Mouse (Mus musculus) retina, embryonic 14.5 days (tissue): ENCODE data around the gene Kif1c.

Source experiments
- DNase-seq: peaks from one replicate; pipeline ENCODE4 v3.0.0-alpha.2; 2015; ENCODE audit warnings: low spot score

Gene Kif1c

DNA sequence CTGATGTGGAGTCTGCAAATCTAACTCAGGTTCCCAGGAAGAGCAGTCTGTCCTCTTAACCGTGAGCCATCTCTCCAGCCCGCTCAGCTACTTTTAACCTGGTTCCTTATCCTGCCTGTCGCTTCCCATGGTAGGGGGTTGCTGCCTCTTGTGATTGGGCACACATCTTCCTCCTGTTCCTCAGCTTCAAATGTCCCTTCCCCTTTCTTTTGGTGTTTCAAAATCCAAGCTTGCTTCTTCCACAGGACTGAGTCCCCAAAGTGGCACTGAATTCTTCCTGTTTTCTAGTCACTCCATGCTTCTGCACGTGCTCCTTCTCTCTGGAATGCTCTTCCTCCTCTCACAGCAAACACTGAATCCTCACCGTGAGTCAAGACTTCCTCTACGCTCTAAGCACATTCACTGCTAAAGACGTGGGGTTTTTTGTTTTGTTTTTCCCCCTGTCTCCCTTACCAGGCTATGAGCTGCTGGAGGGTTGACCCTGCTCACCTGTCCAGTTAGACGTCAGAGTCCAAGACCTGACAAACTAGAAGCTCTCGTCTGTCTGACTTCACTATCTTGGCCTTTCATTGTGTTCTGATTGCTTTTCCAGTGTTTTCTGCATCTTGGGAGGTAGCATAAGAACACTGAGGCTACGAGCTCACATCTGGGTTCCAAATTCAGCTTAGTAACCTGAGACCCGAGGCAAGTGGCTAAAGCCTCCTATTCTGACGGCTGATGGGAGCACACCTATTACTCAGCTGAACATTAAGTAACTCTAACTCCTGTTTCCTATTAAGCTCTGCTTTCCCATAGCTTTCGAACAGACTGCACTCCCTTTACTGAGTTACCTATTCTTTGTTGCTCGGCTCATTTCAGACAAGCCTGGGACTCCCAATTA lies 32.8 kb upstream of the Kif1c start:
- DNase-seq, result no peak

DNA sequence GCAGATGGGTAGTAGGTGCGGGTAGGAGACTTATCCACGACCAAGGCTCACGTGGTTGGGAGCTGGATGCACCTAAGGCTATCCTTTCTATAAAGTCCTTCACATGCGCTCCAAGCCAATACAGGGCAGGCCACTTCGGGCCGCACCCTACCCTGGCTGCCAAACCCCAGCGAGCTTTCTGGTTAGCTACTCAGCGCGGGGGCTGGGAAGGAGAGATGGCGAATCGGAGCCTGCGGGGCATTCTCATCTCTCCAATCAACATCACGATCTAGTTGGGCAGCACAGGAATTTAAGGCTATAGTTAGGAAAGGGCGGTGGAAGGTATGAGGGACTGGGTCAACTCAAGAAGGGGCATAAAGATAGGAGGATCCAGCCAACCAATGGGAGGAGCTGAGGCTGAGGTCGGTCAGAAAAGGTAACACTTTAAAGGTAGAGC lies 32.0 kb upstream of the Kif1c start:
- no peak for DNase-seq

DNA sequence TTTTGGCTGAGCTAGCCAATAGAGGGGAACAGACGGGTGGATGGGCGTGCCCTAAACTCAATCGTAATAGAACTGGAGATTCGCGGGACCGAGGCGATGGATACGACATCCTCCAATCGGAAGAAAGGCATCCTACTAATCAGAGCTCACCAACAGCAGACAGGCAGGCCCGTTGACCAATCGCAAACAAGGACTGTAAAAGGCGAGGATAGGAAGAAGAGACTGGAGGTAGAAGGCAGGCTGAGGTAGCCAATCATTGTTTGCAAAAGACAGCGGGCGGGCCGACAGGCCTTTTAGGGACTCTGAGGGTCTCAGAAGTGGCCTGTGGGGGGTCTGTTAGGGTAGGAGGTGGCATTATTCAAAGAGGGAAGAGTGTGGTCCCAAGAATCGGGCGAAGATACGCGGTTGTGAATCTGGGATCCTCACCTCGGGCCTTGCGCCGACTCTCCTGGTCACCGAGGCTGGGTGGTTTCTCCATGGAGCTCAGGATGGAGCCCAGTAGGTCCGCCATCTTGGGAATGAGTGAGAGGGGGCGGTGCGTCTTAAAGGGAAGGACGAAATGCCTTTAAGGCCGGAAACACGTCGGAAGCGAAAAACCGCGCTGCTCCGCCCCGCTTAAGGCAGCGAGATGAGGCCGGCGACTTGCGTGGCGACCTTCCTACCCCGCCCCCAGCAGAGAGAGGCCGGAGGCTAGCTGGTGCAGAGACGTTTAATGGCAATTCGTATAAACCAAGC lies 31.4 kb upstream of the Kif1c start, which contains the start of gene Spag7:
Gene Spag7, minus strand, starts transcription at position 646 of the 735 bp plus-strand sequence.
- DNase-seq, result peak; percentile 98

DNA sequence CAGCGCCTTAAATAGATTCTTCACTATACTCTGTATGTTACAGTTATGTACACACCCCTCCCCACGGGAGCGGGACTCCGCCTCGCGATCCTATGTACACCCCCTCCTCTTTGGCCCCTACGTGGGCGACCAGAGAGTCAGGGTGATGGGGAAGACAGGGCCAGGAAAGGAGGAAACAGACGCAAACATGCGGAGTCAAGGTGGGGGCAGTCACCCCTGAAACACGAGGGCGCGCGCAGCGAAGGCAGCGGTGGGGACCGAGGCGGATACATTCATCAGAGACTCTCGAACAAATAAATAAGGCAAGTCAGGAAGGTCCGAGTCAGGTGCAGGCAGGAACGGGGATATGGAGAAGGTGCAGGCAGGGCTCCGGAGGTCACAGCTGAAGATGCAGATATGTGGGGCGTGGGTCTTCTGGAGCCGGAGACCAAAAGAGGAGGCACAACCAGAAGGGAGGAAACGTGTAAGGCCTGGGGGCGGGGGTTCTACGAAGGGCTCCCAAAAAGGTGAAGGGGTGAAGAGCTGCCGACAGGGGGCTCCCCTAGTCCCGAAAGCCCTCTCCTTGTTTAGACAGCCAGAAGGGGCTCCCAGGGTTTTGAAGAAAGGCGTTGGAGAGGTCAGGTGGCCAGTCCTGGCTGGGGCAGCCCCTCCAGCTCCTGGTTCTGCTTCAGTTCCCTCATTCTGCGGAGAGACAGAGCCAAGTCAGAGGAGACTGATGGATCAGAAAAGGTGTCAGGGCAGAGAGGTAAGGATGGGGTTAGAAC lies 30.6 kb upstream of the Kif1c start:
- DNase-seq, result peak; percentile 85

DNA sequence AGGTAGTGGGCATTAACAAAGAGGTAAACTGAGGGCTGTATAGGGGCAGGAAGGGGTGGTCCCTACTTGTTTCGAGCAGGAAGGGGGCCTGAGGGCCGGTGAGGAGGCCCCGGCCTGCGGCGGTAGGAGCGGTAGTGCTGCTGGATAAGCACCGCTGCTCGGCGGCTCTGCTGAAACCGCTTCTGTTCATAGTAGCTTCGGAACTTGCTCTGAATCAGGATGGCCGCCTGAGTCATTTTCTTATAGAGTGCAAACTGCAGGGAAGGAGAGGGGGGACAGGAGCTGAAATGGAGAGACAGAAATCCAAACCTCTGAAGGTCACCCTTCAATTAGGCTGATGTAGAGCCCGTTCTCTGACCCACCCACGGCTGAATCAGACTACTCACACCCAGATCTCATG lies 29.9 kb upstream of the Kif1c start:
- DNase-seq, result no peak

DNA sequence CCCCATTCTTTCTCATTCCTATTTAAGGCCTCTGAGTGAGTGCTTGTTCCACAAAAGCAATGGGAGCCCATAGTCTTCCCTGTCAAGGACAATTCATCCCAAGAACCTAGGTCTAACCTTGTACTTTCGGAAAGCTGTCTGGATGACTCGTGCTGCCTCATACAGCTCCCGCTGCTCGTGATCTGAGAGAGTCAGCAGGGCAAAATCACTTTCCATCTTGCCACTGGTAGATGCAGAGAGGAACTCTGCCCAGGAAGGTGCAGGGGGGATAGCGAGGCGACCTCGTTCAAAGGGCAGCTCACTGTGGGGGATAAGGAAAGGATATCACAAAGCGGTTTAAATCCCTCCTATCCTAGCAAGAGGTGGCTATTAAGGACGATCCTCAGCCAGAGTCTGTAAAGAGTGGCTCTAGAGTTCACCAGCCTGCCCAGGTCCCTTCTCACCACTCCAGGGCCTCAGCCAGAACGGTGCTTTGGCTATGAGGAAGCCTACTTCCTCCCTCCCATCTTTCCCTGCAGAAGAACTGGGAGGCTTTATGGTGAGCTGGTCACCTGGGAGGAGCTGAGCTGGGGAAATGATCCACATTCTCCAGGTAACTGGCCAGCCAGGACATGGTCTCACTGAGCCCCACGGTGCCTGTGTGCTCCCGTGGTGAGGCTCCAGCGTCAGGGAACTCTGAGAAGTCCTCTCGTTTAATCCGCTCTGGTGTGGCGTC lies 28.9 kb upstream of the Kif1c start:
- DNase-seq, result no peak

DNA sequence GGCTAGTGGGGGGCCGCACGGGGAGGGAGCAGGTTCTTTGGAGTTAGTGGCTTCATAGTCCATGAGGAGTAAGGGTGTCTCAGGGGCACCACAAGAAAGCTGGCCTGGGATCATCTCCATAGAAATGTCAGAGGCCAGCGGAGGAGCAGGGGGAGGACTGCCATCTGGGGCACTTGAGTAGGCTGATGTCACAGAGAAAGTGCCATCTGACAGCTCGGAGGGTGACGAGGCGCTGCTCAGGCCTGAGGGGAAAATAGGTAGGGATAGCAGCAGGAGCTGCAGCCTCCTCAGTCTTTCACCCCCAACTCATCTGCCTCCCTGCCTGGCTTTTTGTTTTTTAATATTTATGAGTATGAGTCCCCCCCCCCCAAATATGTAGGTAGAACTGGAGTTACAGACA lies 26.3 kb upstream of the Kif1c start:
- no peak for DNase-seq

DNA sequence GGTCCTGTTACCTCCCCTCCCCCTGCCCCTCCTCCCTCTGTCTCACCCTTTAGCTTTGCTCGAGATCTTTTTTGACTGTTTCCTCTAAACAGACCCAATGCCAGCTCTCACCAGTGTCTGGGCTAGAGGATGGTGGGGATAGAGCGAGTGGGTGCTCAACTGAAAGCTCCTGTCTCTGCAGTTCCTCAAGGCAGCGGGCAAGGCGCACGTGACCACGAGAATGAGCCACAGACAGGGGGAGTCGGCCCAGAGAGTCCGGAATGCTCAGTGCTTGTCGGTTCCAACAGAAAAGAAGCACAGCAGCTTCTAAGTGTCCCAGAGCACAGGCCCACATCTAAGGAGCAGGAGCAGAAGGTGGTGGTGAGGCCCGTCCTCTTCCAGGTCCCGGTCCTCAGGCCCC lies 25.8 kb upstream of the Kif1c start:
- no peak for DNase-seq

DNA sequence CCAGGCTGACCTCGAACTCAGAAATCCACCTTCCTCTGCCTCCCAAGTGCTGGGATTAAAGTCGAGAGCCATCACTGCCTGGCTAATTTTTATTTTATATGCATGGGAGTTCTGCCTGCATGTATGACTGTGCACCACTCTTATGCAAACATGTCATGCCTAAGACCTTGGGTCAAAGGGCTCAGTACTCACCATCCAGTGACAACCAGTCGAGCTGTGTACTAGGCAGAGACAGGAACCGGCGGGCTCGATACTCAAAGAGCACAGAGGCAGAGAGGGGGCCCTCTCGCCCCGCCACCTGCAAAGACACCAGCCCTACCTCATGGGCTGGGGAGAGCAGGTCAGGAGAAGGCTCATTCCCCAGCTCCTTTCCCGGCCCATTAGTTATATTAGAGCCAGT lies 22.3 kb upstream of the Kif1c start:
- DNase-seq, result no peak

DNA sequence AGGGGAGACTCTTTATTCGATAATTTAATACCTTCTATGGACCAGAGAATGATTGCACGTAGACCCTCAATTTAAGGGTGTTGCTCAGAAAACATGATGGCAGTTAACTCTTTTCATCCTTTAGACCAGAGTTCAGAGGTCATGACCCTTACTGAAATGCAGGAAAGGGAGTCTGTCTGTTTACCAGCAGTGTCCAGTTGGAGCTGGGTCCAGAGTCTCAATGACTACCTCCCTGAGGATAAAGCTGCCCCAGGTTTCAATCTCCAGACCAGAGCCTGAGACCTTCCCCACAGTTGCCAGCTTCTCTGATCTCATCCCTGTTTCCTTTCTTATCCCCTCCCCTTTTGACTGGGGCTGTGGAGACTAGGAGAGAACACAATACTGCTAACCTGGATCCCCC lies 21.8 kb upstream of the Kif1c start:
- DNase-seq, result no peak

DNA sequence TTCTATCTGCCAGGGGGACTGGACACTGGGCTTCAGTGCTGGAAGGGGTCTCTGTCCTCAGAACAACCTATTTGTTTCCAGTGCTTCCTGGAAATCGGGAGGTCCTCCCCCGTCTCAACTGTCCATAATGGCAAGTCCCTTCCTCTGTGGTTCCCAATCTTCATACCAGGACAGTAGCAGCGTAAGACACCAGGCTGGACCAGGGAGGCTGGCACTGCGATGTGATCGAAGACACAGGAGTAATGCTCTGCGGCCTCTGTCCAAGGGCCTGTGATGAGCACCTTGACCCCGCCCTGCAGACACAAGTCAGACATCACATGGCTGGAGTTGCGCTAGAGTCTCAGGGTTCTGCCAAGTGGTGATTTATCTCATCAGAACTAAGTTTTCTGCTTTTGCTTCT lies 21.0 kb upstream of the Kif1c start:
- DNase-seq, result no peak

DNA sequence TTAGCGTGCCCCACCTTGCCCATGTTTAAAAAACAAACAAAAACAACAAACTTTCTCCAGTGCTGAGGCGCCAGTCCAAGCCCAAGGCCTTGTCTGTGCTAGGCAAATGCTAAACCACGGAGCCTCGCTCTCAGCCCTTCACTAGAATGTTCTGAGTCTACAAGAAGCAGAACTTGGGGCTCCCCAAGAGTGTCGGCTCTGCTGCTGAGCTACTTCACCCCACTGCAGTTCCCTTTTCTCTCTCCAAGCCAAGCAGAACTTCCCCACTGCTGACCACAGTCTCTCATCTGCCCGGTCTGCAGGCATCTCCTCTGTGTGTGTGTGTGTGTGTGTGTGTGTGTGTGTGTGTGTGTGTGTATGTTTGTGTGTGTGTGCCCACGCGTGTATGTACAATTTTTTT lies 20.5 kb upstream of the Kif1c start:
- no peak for DNase-seq

DNA sequence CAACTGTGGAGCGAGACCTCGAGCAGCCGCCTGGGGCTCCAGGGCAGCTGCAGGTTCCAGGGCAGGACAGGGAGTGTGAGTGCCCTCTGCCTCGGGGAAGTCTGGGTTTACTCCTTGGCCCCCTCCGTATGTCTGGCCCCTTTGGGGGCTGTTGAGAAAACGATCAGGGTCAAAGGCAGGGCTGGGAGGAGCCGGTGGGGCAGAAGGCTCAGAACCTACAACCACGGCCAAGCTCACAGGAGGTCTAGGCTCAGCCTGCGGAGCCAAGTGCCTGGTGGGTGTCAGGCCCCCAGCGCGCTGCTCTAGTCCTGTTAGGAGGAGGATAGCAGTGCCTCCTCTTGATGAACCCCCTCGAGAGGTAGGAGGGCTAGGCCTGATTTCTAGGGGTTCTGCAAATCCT lies 19.2 kb upstream of the Kif1c start:
- no peak for DNase-seq

DNA sequence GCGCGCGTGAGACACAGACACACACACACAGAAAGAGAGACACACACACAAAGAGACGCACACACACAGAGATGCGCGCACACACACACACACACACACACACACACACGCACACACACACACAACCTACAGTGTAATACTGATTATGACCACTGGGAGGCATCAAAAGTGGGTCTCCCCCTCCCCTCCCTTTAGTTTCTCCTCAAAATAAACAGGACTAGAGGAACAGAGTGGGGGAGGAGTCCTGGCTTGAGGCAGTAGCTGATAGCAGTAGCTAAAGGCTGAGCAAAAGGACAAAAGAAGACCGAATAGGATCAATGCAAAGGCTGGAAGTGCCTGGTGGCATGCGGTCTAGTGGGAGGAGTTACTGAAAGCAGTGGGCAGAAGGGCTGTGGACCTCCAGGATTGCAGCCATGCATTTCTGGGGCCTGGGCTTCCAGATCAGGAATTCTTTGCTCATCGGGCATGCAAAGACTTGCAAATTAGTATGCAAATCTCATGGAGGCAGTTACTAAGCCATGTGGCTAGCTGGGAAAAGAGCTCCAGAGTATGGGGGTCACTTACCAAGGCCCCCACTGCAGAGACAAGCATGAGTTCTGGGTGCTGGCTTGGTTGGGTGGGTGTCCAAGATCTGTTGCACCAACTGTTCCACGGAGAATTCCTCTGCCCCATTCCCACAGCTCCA lies 18.3 kb upstream of the Kif1c start:
- peak; percentile 84 for DNase-seq

DNA sequence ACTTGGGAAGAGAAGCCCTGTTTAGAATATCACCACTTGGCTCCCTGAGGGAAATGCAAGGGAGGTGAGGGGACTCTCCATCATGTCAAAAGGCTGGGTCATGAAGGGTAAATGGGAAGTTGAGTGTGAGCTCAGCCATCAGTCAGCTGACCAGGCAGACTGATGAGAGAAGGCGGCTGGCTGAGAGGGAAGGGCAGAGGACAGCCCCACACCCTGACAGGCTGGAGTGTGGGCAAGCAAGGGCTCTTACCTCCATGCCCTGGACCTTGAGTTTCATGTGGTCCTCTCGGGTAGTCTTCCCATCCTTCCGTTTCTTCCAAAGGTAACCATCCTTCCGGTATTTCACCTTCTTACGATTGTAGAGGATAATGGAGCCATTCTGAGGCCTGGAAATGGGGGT lies 16.7 kb upstream of the Kif1c start:
- no peak for DNase-seq

DNA sequence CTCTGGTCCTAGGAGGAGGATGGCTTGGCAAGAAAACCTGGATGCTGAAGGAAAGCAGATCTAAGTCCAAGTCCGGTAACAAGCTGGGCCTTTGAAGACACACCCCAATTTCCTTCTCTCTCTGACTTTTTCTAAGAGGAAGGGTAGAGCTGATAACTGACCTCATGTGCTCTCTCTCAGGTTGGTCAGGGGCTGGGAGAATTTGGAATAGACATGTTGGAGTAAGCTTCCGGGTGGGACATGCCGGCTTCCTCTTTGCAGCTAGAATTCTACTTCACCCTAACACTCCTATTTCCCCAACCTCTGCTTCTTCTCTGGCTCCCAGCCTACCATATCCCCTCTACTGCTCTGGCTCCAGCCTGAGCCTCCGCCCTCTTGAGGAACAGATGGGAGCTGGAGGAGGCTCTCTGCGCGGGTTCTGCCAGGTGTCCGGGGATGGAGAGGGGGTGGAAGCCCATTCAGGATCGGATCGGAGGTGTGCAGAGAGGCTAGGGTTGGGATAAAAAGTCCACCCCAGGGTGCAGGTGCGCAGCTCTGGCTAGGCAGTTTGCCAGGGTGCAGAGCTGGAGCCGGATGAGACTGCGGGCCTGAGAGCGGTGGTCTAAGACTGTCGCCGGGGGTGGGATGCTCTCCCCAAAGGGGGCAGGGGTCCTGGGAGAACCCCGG lies 13.3 kb upstream of the Kif1c start:
- DNase-seq, result peak; percentile 46

DNA sequence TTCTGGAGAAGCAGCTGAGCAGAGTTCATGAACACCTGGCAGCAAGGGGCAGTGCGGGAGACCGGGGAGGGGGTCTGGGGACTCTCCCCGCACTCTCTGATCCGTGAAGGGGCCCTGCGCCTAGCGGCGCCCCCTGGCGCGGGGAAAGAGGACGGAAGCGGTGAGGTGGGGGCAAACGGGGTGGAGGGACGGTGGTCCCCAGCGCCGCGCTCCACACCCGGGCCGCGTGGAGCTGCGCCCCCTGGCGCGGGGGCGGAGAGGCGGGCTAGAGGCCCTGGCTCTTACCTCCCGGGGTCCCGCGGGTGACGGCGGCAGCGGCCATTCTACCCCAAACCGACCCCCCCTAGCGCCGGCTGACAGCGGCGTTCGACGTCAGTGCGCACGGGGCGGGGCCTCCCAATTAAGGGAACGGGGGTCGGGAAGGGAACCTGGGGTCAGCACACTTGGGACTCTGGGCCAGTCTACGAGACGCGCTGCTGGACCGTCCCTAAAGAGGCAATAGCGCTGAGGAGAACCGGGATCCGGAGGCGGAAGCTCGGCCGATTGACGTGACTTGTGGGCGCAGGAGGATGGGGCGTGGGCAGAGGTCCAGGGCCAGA lies 12.6 kb upstream of the Kif1c start, which contains the start of gene Camta2:
Gene Camta2, minus strand, starts transcription at position 505 of the 599 bp plus-strand sequence.
- DNase-seq, result peak; percentile 83

DNA sequence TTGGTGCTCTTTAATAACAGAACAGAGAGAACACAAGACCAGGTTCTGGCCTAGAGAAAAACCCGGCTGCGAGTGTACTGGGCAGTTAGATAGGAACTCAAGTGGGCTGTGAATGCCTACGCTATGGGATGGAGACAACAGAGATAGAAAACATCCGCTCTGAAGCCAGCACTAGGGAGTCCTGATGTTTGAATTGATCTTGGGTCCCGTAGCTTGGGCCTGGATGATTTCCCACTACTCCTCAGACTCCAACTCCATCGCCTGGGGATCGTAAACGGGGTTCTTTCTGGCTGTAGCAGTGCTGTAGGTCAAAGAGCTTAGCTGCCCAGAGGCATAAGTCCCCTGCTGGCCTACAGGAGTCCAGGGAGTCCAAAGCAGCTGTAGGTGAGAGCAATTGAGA lies 12.0 kb upstream of the Kif1c start:
- DNase-seq, result no peak

DNA sequence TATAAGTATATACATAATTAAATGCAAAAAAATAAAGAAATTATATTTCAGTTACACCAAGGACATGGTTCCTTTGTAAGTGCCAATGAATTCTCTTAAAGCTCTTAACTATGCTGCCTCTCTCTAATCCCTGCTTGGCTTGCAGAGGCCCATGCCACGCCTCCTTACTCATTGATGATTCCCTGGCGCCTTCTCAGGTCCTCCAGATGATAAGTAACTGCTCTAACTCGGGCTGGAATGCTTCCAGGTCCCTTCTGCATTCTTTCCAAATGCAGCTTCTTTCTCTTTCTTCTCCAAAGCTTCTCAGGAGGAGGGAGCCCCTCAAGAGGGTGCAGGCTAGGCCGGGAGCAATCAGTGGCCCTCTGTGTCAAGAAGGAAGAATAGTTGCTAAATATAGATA lies 10.8 kb upstream of the Kif1c start:
- no peak for DNase-seq

DNA sequence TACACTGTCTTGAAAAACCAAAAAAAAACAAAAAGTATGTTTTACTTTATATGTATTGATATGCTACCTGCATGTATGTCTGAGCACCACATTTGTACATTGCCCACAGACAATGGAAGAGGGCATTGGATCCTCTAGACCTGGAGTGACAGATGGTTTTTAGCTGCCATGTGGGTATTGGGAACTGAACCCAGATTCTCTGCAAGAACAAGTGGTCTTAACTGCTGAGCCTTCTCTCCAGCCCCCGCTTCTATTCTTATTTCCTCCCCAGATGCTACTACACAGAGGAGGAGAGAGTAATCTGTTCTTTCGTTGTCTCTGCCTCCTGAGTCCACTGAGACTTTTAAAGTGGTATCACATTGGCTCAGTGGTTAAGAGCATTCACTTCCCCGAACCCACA lies 6.8 kb upstream of the Kif1c start:
- DNase-seq, result no peak
